Mouse (Mus musculus): ENCODE measurements around the gene Cacnb3. TPM values are rescaled to one million over a fixed set of nuclear protein-coding genes. Genes with fewer than 3 reads are reported as not detected.
"Not testable (repeated sequence)": the region's sequence is repeated elsewhere in the genome, so short reads cannot be mapped to it uniquely, and the experiment has no call there.

Cacnb3 gene
- polyA plus RNA-seq (2015; fragmentation: Nextera tagmentation; extraction: Ambion mirVana): 15.1 and 17.6 TPM in 2 replicates

DNA sequence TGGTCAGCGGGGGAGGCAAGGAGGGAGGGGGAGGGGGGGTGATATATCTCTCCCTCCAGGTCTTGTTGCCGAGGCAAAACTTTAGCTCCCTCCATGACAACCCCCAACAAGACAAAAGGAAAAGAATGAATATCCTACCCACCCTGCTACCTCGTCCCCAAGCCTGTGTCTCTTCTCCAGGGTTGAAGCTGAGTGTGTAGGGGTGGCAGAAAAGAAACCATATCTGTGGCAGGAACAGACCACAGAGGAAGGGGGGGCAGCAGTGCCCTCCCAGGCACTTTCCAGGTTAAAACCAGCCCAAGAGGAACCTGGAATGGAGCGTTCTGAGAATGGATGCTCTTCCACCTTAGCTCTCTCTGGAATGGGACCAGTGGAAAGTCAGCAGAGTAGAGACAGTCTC, at the start of gene Cacnb3:
Cacnb3 (plus strand) TSS at position 301 of the 400 bp plus-strand sequence.
- 54% methylated on average over 4 of the region's 4 CpGs for WGBS
- H3K27me3 ChIP-seq (ENCODE audit: control insufficient read depth, insufficient read depth, low read length): no peaks in the 10 kb centered on the region
- no peak for DNase-seq (ENCODE audit: low spot score)
- peaks cover 4% of the 10 kb centered on the region for H3K4me1 ChIP-seq (replicated peaks; ENCODE audit: control insufficient read depth, insufficient read depth)
- no peak for ATAC-seq (ENCODE audit: low FRiP score, low TSS enrichment)
- H3K9ac ChIP-seq (ENCODE audit: low read length): no peak within 1 kb of the TSS; the same call in 1 of the 2 replicates
- H3K9me3 ChIP-seq (ENCODE audit: control insufficient read depth, low read length): no peaks in the 10 kb centered on the region
- H3K4me2 ChIP-seq (replicated peaks; ENCODE audit: low read depth): peak within 1 kb of the TSS; percentile 96
- H3K36me3 ChIP-seq (ENCODE audit: control insufficient read depth, insufficient read depth, low read length): no peaks in the 10 kb centered on the region
- peak within 1 kb of the TSS; percentile 44; the same call in 1 of the 2 replicates for H3K4me3 ChIP-seq (ENCODE audit: low read depth, low read length)
- peak within 1 kb of the TSS; percentile 61; the same call in 1 of the 2 replicates for H3K27ac ChIP-seq (replicated peaks)
- no peak for TF ChIP-seq CTCF (IDR thresholded peaks at IDR 0.05; ENCODE audit: low read depth)
- TF ChIP-seq EP300 (optimal IDR thresholded peaks at IDR 0.05): no peak

DNA sequence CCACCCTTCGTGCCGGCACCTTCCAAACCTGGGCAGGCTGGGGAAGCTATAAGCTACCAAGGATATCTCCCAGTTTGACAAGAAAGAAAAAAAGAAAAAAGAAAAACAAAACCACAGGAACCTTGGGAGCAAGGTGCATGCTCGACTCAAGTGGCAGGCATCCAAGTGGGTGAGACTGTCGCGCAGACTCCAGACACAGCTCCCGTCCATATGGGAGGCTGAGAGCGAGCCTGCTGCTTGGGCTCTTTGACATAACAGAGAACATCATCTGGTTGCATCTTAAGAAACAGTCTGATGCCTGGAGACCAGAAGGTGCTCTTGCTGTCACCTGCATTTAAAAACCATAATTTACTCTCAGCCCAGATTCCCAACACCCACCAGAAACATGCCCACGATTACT, 48.2 kb upstream of the Cacnb3 start:
- TF ChIP-seq EP300 (optimal IDR thresholded peaks at IDR 0.05): no peak
- no peak for TF ChIP-seq CTCF (IDR thresholded peaks at IDR 0.05; ENCODE audit: low read depth)
- no peaks in the 10 kb centered on the region for H3K4me1 ChIP-seq (replicated peaks; ENCODE audit: control insufficient read depth, insufficient read depth)
- DNase-seq (ENCODE audit: low spot score): peak; percentile 83
- no peaks in the 10 kb centered on the region for H3K36me3 ChIP-seq (ENCODE audit: control insufficient read depth, insufficient read depth, low read length)
- WGBS: 50% methylated on average over 8 of the region's 8 CpGs
- 0 out of 2 replicates have a peak overlapping the region, but pooled peaks have one; percentile 4 for H3K27ac ChIP-seq (replicated peaks)
- no peak overlapping the region for H3K4me3 ChIP-seq (ENCODE audit: low read depth, low read length)
- H3K9ac ChIP-seq (ENCODE audit: low read length): no peak overlapping the region
- peak; percentile 53 for ATAC-seq (ENCODE audit: low FRiP score, low TSS enrichment)
- no peaks in the 10 kb centered on the region for H3K27me3 ChIP-seq (ENCODE audit: control insufficient read depth, insufficient read depth, low read length)
- no peak overlapping the region for H3K4me2 ChIP-seq (replicated peaks; ENCODE audit: low read depth)
- H3K9me3 ChIP-seq (ENCODE audit: control insufficient read depth, low read length): no peaks in the 10 kb centered on the region

DNA sequence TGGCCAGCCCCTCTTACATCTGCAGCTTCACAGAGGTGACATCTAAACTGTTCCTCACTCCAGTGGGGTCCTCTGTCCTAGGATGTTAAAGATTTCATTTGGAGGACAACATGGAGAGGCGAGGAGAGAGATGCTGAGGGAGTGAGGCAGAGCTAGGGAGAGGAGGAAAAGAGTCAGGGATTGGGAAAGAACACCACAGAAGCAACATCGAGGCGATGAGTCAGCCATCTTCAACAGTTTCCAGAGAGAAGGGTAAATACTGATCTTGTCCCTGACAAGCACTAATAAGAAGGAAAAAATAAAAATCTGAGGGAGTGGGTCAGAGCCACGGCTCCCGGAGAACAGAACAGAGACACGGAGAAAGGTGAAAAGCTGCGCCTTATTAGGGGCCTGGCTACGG, 47.6 kb upstream of the Cacnb3 start:
- ATAC-seq (ENCODE audit: low FRiP score, low TSS enrichment) (no peak), DNase-seq (ENCODE audit: low spot score) (no peak)
- Histone ChIP-seq H3K9me3 (ENCODE audit: control insufficient read depth, low read length) (no peaks in the 10 kb centered on the region), H3K4me2 (replicated peaks; ENCODE audit: low read depth) (no peak overlapping the region), H3K27ac (replicated peaks) (0 out of 2 replicates have a peak overlapping the region, but pooled peaks have one; percentile 4), H3K4me1 (replicated peaks; ENCODE audit: control insufficient read depth, insufficient read depth) (no peaks in the 10 kb centered on the region), H3K27me3 (ENCODE audit: control insufficient read depth, insufficient read depth, low read length) (no peaks in the 10 kb centered on the region), H3K4me3 (ENCODE audit: low read depth, low read length) (no peak overlapping the region), H3K36me3 (ENCODE audit: control insufficient read depth, insufficient read depth, low read length) (no peaks in the 10 kb centered on the region), H3K9ac (ENCODE audit: low read length) (no peak overlapping the region)
- 68% methylated on average over 8 of the region's 8 CpGs for WGBS
- no peak for TF ChIP-seq EP300 (optimal IDR thresholded peaks at IDR 0.05)
- TF ChIP-seq CTCF (IDR thresholded peaks at IDR 0.05; ENCODE audit: low read depth): no peak

DNA sequence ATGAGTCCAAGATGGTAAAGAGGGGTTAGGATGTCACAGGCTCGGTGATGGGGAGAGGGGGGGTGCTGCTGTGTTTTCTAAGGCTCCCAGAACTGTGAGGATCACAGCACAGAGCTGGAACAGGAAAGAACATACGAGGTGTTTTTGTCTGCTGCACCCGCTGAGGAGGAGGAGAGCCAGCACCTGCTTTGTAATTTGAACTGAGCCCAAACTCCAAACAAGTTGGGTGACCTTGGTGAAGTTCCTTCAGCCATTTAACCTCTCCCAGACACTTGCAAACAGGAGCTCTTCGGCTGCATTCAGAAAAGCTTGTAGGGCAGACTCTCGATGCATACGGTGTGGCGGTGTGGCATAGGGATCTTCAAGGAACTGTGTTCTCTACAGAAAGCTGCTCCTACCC, 45.2 kb upstream of the Cacnb3 start:
- Histone ChIP-seq H3K27me3 (ENCODE audit: control insufficient read depth, insufficient read depth, low read length) (no peaks in the 10 kb centered on the region), H3K27ac (replicated peaks) (peak overlapping the region; percentile 56; the same call in 1 of the 2 replicates), H3K4me1 (replicated peaks; ENCODE audit: control insufficient read depth, insufficient read depth) (no peaks in the 10 kb centered on the region), H3K36me3 (ENCODE audit: control insufficient read depth, insufficient read depth, low read length) (0 out of 2 replicates have a peak, but pooled peaks cover 3% of the 10 kb centered on the region), H3K4me2 (replicated peaks; ENCODE audit: low read depth) (no peak overlapping the region), H3K4me3 (ENCODE audit: low read depth, low read length) (no peak overlapping the region), H3K9me3 (ENCODE audit: control insufficient read depth, low read length) (no peaks in the 10 kb centered on the region), H3K9ac (ENCODE audit: low read length) (no peak overlapping the region)
- WGBS: 20% methylated on average over 7 of the region's 7 CpGs
- no peak for TF ChIP-seq CTCF (IDR thresholded peaks at IDR 0.05; ENCODE audit: low read depth)
- no peak for TF ChIP-seq EP300 (optimal IDR thresholded peaks at IDR 0.05)
- ATAC-seq (ENCODE audit: low FRiP score, low TSS enrichment) (no peak), DNase-seq (ENCODE audit: low spot score) (peak; percentile 22)

DNA sequence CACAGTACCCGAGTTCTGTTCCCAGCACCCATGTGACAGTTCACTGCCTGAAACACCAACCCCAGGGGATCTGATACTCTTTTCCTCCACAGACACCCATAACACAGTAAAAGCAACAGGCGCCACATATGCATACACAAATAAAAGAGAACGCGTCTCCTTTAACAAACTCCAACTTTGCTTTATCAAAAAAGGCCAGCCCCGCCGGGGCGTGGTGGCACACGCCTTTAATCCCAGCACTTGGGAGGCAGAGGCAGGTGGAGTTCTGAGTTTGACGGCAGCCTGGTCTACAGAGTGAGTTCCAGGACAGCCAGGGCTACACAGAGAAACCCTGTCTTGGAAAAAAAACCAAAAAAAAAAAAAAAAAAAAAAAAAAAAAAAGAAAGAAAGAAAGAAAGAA, 44.5 kb upstream of the Cacnb3 start:
- not testable (repeated sequence) for H3K4me1 ChIP-seq (replicated peaks; ENCODE audit: control insufficient read depth, insufficient read depth); ATAC-seq (ENCODE audit: low FRiP score, low TSS enrichment); H3K9me3 ChIP-seq (ENCODE audit: control insufficient read depth, low read length); H3K4me3 ChIP-seq (ENCODE audit: low read depth, low read length); H3K36me3 ChIP-seq (ENCODE audit: control insufficient read depth, insufficient read depth, low read length); H3K27me3 ChIP-seq (ENCODE audit: control insufficient read depth, insufficient read depth, low read length); H3K4me2 ChIP-seq (replicated peaks; ENCODE audit: low read depth); H3K9ac ChIP-seq (ENCODE audit: low read length)
- WGBS: 64% methylated on average over 9 of the region's 9 CpGs
- DNase-seq (ENCODE audit: low spot score): peak; percentile 45
- H3K27ac ChIP-seq (replicated peaks): 0 out of 2 replicates have a peak overlapping the region, but pooled peaks have one; percentile 35

- Histone ChIP-seq H3K9ac (ENCODE audit: low read length) (no peak overlapping the region), H3K4me3 (ENCODE audit: low read depth, low read length) (no peak overlapping the region), H3K4me2 (replicated peaks; ENCODE audit: low read depth) (no peak overlapping the region), H3K9me3 (ENCODE audit: control insufficient read depth, low read length) (no peaks in the 10 kb centered on the region), H3K27ac (replicated peaks) (no peak overlapping the region), H3K27me3 (ENCODE audit: control insufficient read depth, insufficient read depth, low read length) (no peaks in the 10 kb centered on the region), H3K4me1 (replicated peaks; ENCODE audit: control insufficient read depth, insufficient read depth) (no peaks in the 10 kb centered on the region), H3K36me3 (ENCODE audit: control insufficient read depth, insufficient read depth, low read length) (peaks cover 15% of the 10 kb centered on the region)
- TF ChIP-seq EP300 (optimal IDR thresholded peaks at IDR 0.05): no peak
- TF ChIP-seq CTCF (IDR thresholded peaks at IDR 0.05; ENCODE audit: low read depth): no peak
- 81% methylated on average over 11 of the region's 11 CpGs for whole genome bisulfite sequencing
- ATAC-seq (ENCODE audit: low FRiP score, low TSS enrichment) (no peak), DNase-seq (ENCODE audit: low spot score) (no peak)
Measured at GRCm38 (mm10) chr15:98587751-98588150, 42.9 kb upstream of the Cacnb3 start.
